Mouse (Mus musculus) cerebellum, adult 2 months (tissue): ENCODE measurements around the gene A4gnt.

Experiments used
- CTCF ChIP-seq: fragments of 200-500 bp; IDR thresholded peaks from 2 replicates; pipeline ENCODE4 v1.5.1; 2011; ENCODE audit warnings: low read depth, mild to moderate bottlenecking, control low read depth, low read length, moderate library complexity, borderline replicate concordance; ENCODE audit not compliant: insufficient read depth
- POLR2A ChIP-seq: fragments of 200-500 bp; IDR thresholded peaks from 2 replicates; pipeline ENCODE4 v1.6.1; 2011; ENCODE audit warnings: low read length, control low read depth, borderline replicate concordance; ENCODE audit not compliant: insufficient read depth

GRCm38 (mm10) chr9:99568347-99569070 is 43.8 kb upstream of the A4gnt start, which contains the start of gene Armc8:
- TF ChIP-seq CTCF, result no peak
- peak; percentile 81; the same call in 1 of the 2 replicates for TF ChIP-seq POLR2A
